Mouse (Mus musculus): ENCODE data around the gene Nup98. TPM values are rescaled to one million over a fixed set of nuclear protein-coding genes. Genes with fewer than 3 reads are reported as not detected.

Nup98 gene
- polyA plus RNA-seq, 1 experiment from 2014 or later, result 49.7 TPM

DNA sequence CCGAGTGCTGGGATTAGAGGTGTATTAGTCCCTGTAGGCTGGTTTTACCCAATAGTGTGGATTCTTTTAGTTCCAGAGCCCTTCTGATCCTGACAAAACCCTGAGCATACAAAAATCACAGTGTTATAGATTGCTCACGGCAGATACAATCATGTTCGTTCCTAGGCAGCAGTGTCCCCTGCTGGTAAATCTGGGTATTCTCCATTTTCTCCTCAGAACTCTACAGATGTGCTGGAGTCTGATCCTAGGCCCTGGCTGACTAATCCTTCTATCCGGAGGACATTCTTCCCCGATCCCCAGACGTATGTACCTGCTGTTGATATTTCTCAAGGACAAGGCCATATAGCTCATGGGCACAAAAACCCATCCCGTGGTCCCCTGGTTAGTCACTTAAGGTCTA, 131.5 kb downstream of the Nup98 start:
- 85% methylated on average over 7 of the region's 7 CpGs for WGBS
- no peak overlapping the region for H3K4me3 ChIP-seq
- H3K4me1 ChIP-seq, result no peaks in the 10 kb centered on the region
- no peaks in the 10 kb centered on the region for H3K9me3 ChIP-seq (replicated peaks)
- H3K36me3 ChIP-seq, result peaks cover 99% of the 10 kb centered on the region
- no peaks in the 10 kb centered on the region for H3K27me3 ChIP-seq (ENCODE audit: low read depth, poor library complexity, severe bottlenecking)
- no peak for DNase-seq (ENCODE audit: low spot score)
- H3K27ac ChIP-seq, result no peak overlapping the region

DNA sequence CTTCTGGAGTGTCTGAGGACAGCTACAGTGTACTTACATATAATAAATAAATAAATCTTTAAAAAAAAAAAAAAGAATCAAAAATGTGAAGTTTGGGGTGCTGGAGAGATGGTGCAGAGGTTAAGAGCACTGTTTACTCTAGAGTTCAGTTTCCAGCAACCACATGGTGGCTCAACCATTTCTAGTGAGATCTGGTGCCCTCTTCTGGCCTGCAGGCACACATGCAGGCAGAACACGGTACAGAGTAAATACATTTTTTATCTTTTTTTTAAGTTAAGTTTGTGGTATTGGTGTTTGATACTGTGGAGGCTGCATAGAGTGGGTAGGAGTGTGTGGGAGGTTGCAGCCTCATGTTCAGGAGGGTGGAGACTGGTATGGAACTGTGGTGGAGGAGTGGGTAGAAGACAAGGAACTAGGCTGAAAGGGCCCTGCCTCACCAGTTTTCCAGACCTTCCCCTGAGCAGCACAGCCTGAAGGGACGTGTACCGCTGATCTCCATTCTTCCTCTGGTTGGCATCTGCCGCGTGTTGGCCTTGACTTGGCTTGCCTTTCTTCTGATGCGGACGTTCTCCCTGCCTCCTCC, 133.2 kb downstream of the Nup98 start:
- H3K9me3 ChIP-seq (replicated peaks), result no peaks in the 10 kb centered on the region
- no peak for DNase-seq (ENCODE audit: low spot score)
- no peaks in the 10 kb centered on the region for H3K4me1 ChIP-seq
- H3K36me3 ChIP-seq, result peaks cover 99% of the 10 kb centered on the region
- H3K27ac ChIP-seq, result no peak overlapping the region
- no peak overlapping the region for H3K4me3 ChIP-seq
- no peaks in the 10 kb centered on the region for H3K27me3 ChIP-seq (ENCODE audit: low read depth, poor library complexity, severe bottlenecking)
- 89% methylated on average over 7 of the region's 7 CpGs for WGBS

Other genes with a start within 250 kb of the Nup98 start
- 2.3 and 3.4 TPM in 2 replicates for gene Il18bp, start 191.5 kb downstream of the Nup98 start, polyA plus RNA-seq (2016; fragmentation: Nextera tagmentation; extraction: Ambion mirVana)
- 29.3 and 31.0 TPM in 2 replicates for gene Rnf121, start 144.7 kb downstream of the Nup98 start, polyA plus RNA-seq (2016; fragmentation: Nextera tagmentation; extraction: Ambion mirVana)
- gene Xndc1, start 144.7 kb downstream of the Nup98 start, polyA plus RNA-seq (2016; fragmentation: Nextera tagmentation; extraction: Ambion mirVana), result 39.7 and 51.5 TPM in 2 replicates
- gene Xntrpc, start 144.5 kb downstream of the Nup98 start, polyA plus RNA-seq (2016; fragmentation: Nextera tagmentation; extraction: Ambion mirVana), result 1.4 and 1.8 TPM in 2 replicates
- not detected in 2 replicates for gene Trpc2, start 127.1 kb downstream of the Nup98 start, polyA plus RNA-seq (2016; fragmentation: Nextera tagmentation; extraction: Ambion mirVana)
- 0.50 and 0.85 TPM in 2 replicates for gene Art1, start 108.4 kb downstream of the Nup98 start, polyA plus RNA-seq (2016; fragmentation: Nextera tagmentation; extraction: Ambion mirVana)
- gene Art5, start 100.7 kb downstream of the Nup98 start, polyA plus RNA-seq (2016; fragmentation: Nextera tagmentation; extraction: Ambion mirVana), result 4.3 and 5.8 TPM in 2 replicates
- 0.14 TPM in 1 of 2 replicates, not detected in the other for gene Chrna10, start 93.3 kb downstream of the Nup98 start, polyA plus RNA-seq (2016; fragmentation: Nextera tagmentation; extraction: Ambion mirVana)
- 59.6 and 68.5 TPM in 2 replicates for gene Pgap2, start within 50 bp of the Nup98 start, polyA plus RNA-seq (2016; fragmentation: Nextera tagmentation; extraction: Ambion mirVana)
- gene Rhog, start 45.9 kb upstream of the Nup98 start, polyA plus RNA-seq (2016; fragmentation: Nextera tagmentation; extraction: Ambion mirVana), result 52.5 and 55.4 TPM in 2 replicates
- 10.7 and 14.5 TPM in 2 replicates for gene Stim1, start 57.6 kb upstream of the Nup98 start, polyA plus RNA-seq (2016; fragmentation: Nextera tagmentation; extraction: Ambion mirVana)
- 269 and 280 TPM in 2 replicates for gene Rrm1, start 231.5 kb upstream of the Nup98 start, polyA plus RNA-seq (2016; fragmentation: Nextera tagmentation; extraction: Ambion mirVana)